Mouse (Mus musculus): ENCODE results near the gene Olfr965. TPM values are rescaled to one million over a fixed set of nuclear protein-coding genes. Genes with fewer than 3 reads are reported as not detected.
"Not testable (repeated sequence)": the region's sequence is repeated elsewhere in the genome, so short reads cannot be mapped to it uniquely, and the experiment has no call there.

The Olfr965 gene
- not detected for total RNA-seq (2021)
- long read RNA-seq, experiment 1, result 0 reads
- long read RNA-seq, experiment 2, result 0 reads

- no peak for DNase-seq (ENCODE audit: low spot score)
These were observed at the start of gene Olfr965 for GRCm38 (mm10) chr9:39711053-39711452. TSS of gene Olfr965 (plus strand) at chr9:39711353.

- no peak for DNase-seq (ENCODE audit: low spot score)
These were observed 44.2 kb upstream of the Olfr965 start, which contains the start of gene Olfr963 for GRCm38 (mm10) chr9:39666905-39667304. TSS of gene Olfr963 (plus strand) at chr9:39667205.

GRCm38 (mm10) chr9:39669723-39670122, 41.4 kb upstream of the Olfr965 start:
- no peak for DNase-seq (ENCODE audit: low spot score)

GRCm38 (mm10) chr9:39674820-39675219, 36.3 kb upstream of the Olfr965 start:
- no peak for DNase-seq (ENCODE audit: low spot score)

- DNase-seq (ENCODE audit: low spot score), result no peak
These were observed 32.6 kb upstream of the Olfr965 start for GRCm38 (mm10) chr9:39678557-39678956.

GRCm38 (mm10) chr9:39679280-39679679, 31.9 kb upstream of the Olfr965 start:
- DNase-seq (ENCODE audit: low spot score), result no peak

GRCm38 (mm10) chr9:39701123-39701522, 10.0 kb upstream of the Olfr965 start:
- not testable (repeated sequence) for DNase-seq (ENCODE audit: low spot score)

- DNase-seq (ENCODE audit: low spot score), result no peak
These were observed 4.1 kb upstream of the Olfr965 start, which contains the start of gene Olfr149 for GRCm38 (mm10) chr9:39707017-39707416. TSS of gene Olfr149 (minus strand) at chr9:39707117.

GRCm38 (mm10) chr9:39708958-39709357, 2.2 kb upstream of the Olfr965 start:
- no peak for DNase-seq (ENCODE audit: low spot score)

- DNase-seq (ENCODE audit: low spot score), result no peak
These were observed 19.5 kb downstream of the Olfr965 start, which contains the start of gene Olfr150 for GRCm38 (mm10) chr9:39730678-39731077. TSS of gene Olfr150 (plus strand) at chr9:39730978.

GRCm38 (mm10) chr9:39740741-39741140, 29.6 kb downstream of the Olfr965 start:
- DNase-seq (ENCODE audit: low spot score), result no peak

- DNase-seq (ENCODE audit: low spot score), result no peak
These were observed 34.8 kb downstream of the Olfr965 start, which contains the start of gene Olfr967 for GRCm38 (mm10) chr9:39745949-39746348. TSS of gene Olfr967 (plus strand) at chr9:39746249.

- DNase-seq (ENCODE audit: low spot score), result no peak
These were observed 35.3 kb downstream of the Olfr965 start for GRCm38 (mm10) chr9:39746428-39746827.

Other genes with a start within 250 kb of the Olfr965 start
- gene Olfr955, start 239.4 kb upstream of the Olfr965 start, total RNA-seq (2021), result not detected
- gene Olfr44, start 217.4 kb upstream of the Olfr965 start, total RNA-seq (2021), result not detected
- not detected for gene Olfr957, start 195.5 kb upstream of the Olfr965 start, total RNA-seq (2021)
- gene Olfr958, start 157.3 kb upstream of the Olfr965 start, total RNA-seq (2021), result not detected
- gene Olfr959, start 135.8 kb upstream of the Olfr965 start, total RNA-seq (2021), result not detected
- gene AW551984, start 107.0 kb upstream of the Olfr965 start, total RNA-seq (2021), result under 1 TPM; 0.38 to 0.66 TPM
- not detected for gene Olfr148, start 100.7 kb upstream of the Olfr965 start, total RNA-seq (2021)
- gene Olfr960, start 90.0 kb upstream of the Olfr965 start, total RNA-seq (2021), result not detected
- not detected for gene Olfr961, start 66.3 kb upstream of the Olfr965 start, total RNA-seq (2021)
- gene Olfr963, start 44.1 kb upstream of the Olfr965 start, total RNA-seq (2021), result not detected
- not detected for gene Olfr149, start 4.2 kb upstream of the Olfr965 start, total RNA-seq (2021)
- not detected for gene Olfr150, start 19.6 kb downstream of the Olfr965 start, total RNA-seq (2021)
- gene Olfr967, start 34.9 kb downstream of the Olfr965 start, total RNA-seq (2021), result not detected
- gene Olfr968, start 71.9 kb downstream of the Olfr965 start, total RNA-seq (2021), result not detected
- not detected for gene Olfr969, start 79.6 kb downstream of the Olfr965 start, total RNA-seq (2021)
- not detected for gene Olfr970, start 97.5 kb downstream of the Olfr965 start, total RNA-seq (2021)
- not detected for gene Olfr971, start 125.5 kb downstream of the Olfr965 start, total RNA-seq (2021)
- not detected for gene Olfr972, start 155.1 kb downstream of the Olfr965 start, total RNA-seq (2021)
- gene Olfr229, start 196.0 kb downstream of the Olfr965 start, total RNA-seq (2021), result not detected
- not detected for gene Olfr974, start 226.1 kb downstream of the Olfr965 start, total RNA-seq (2021)
- not detected for gene Olfr975, start 240.7 kb downstream of the Olfr965 start, total RNA-seq (2021)
- gene Olfr976, start 249.8 kb downstream of the Olfr965 start, total RNA-seq (2021), result not detected